Mouse (Mus musculus) midbrain, embryonic 12.5 days (tissue): ENCODE measurements around the gene Foxp4. TPM values are rescaled to one million over a fixed set of nuclear protein-coding genes. Genes with fewer than 3 reads are reported as not detected.
A peak's percentile ranks its signal among the peaks of the same experiment; 100 is the strongest.

ENCODE experiments used
- ATAC-seq: fragments of 200-750 bp; cut with Nextera tagmentation; 2 replicates; pipeline ENCODE4 v1.8.0; 2017; ENCODE audit warnings: low read depth, moderate TSS enrichment, moderate library complexity; ENCODE audit not compliant: low FRiP score
- H3K27ac ChIP-seq: fragments of 300-500 bp; sonication (generic); replicated peaks from 2 replicates; pipeline ENCODE4 v1.5.1; 2016; ENCODE audit warnings: mild to moderate bottlenecking
- H3K27me3 ChIP-seq: fragments of 300-500 bp; sonication (generic); 2 replicates; pipeline ENCODE4 v1.6.1; 2016; ENCODE audit warnings: mild to moderate bottlenecking
- H3K36me3 ChIP-seq: fragments of 300-500 bp; sonication (generic); 2 replicates; pipeline ENCODE4 v1.6.1; 2016
- H3K4me1 ChIP-seq: fragments of 300-500 bp; sonication (generic); 2 replicates; pipeline ENCODE4 v1.6.1; 2016
- H3K4me2 ChIP-seq: fragments of 300-500 bp; sonication (generic); replicated peaks from 2 replicates; pipeline ENCODE4 v1.6.1; 2016; ENCODE audit warnings: mild to moderate bottlenecking, moderate library complexity
- H3K4me3 ChIP-seq: fragments of 300-500 bp; sonication (generic); 2 replicates; pipeline ENCODE4 v1.5.1; 2016; ENCODE audit warnings: mild to moderate bottlenecking
- H3K9ac ChIP-seq: fragments of 300-500 bp; sonication (generic); replicated peaks from 2 replicates; pipeline ENCODE4 v1.6.1; 2016; ENCODE audit warnings: mild to moderate bottlenecking, moderate library complexity
- H3K9me3 ChIP-seq: fragments of 300-500 bp; sonication (generic); 2 replicates; pipeline ENCODE4 v1.6.1; 2016; ENCODE audit warnings: mild to moderate bottlenecking
- WGBS: fragments of 180-500 bp; shearing (Covaris S2); methylation state at CpG from one replicate; pipeline ENCODE4 v1.1.7; 2016; 5-methylcytosine and 5-hydroxymethylcytosine counted together
- polyA plus RNA-seq: library from polyadenylated mRNA; unstranded; fragments of >200 nt; fragmentation: Nextera tagmentation; extraction: Ambion mirVana; gene quantifications from 2 replicates; pipeline ENCODE4 v1.2.1, GENCODE M21; 2016

The Foxp4 gene
- 34.5 and 35.3 TPM in 2 replicates for polyA plus RNA-seq

- 0 out of 2 replicates have a peak, but pooled peaks cover 3% of the 10 kb centered on the region for H3K9me3 ChIP-seq
- peak within 1 kb of the TSS; percentile 99 for H3K9ac ChIP-seq
- peaks cover 52% of the 10 kb centered on the region for H3K4me1 ChIP-seq
- peak; percentile 80 for ATAC-seq
- peak within 1 kb of the TSS; percentile 95 for H3K4me3 ChIP-seq
- H3K27ac ChIP-seq: peak within 1 kb of the TSS; percentile 95
- peak within 1 kb of the TSS; percentile 91 for H3K4me2 ChIP-seq
- H3K27me3 ChIP-seq: 0 out of 2 replicates have a peak, but pooled peaks cover 1% of the 10 kb centered on the region
- H3K36me3 ChIP-seq: 0 out of 2 replicates have a peak, but pooled peaks cover 3% of the 10 kb centered on the region
- WGBS: under 1% methylated on average over 89 of the region's 91 CpGs
Observed at GRCm38 (mm10) chr17:47924383-47925339, at the start of gene Foxp4. Foxp4 (minus strand) TSS chr17:47924645.

- Histone ChIP-seq H3K9ac (peak overlapping the region; percentile 53; the same call in 1 of the 2 replicates), H3K27me3 (peaks cover 39% of the 10 kb centered on the region), H3K36me3 (0 out of 2 replicates have a peak, but pooled peaks cover 4% of the 10 kb centered on the region), H3K9me3 (0 out of 2 replicates have a peak, but pooled peaks cover 3% of the 10 kb centered on the region), H3K4me3 (peak overlapping the region; percentile 41), H3K4me2 (peak overlapping the region; percentile 67), H3K4me1 (peaks cover 44% of the 10 kb centered on the region), H3K27ac (peak overlapping the region; percentile 76)
- ATAC-seq: peak; percentile 53
- 2% methylated on average over 61 of the region's 61 CpGs for WGBS
Observed at GRCm38 (mm10) chr17:47973563-47974472, 49.4 kb upstream of the Foxp4 start.

- no peak overlapping the region for H3K9ac ChIP-seq
- no peaks in the 10 kb centered on the region for H3K4me1 ChIP-seq
- no peaks in the 10 kb centered on the region for H3K36me3 ChIP-seq
- no peak overlapping the region for H3K4me3 ChIP-seq
- no peaks in the 10 kb centered on the region for H3K9me3 ChIP-seq
- no peak overlapping the region for H3K4me2 ChIP-seq
- ATAC-seq: no peak
- peaks cover 4% of the 10 kb centered on the region; the same call in 1 of the 2 replicates for H3K27me3 ChIP-seq
- no peak overlapping the region for H3K27ac ChIP-seq
- 61% methylated on average over 9 of the region's 12 CpGs for WGBS
Observed at GRCm38 (mm10) chr17:47965885-47966505, 41.5 kb upstream of the Foxp4 start.

GRCm38 (mm10) chr17:47958046-47958790 is 33.8 kb upstream of the Foxp4 start:
- Histone ChIP-seq H3K9me3 (no peaks in the 10 kb centered on the region), H3K4me2 (no peak overlapping the region), H3K9ac (no peak overlapping the region), H3K4me1 (peaks cover 4% of the 10 kb centered on the region; the same call in 1 of the 2 replicates), H3K27me3 (peaks cover 17% of the 10 kb centered on the region), H3K36me3 (no peaks in the 10 kb centered on the region), H3K27ac (no peak overlapping the region), H3K4me3 (no peak overlapping the region)
- no peak for ATAC-seq
- WGBS: 61% methylated on average over 10 of the region's 10 CpGs

- 96% methylated on average over 8 of the region's 8 CpGs for WGBS
- H3K36me3 ChIP-seq: no peaks in the 10 kb centered on the region
- ATAC-seq: no peak
Observed at GRCm38 (mm10) chr17:47956486-47956885, 32.0 kb upstream of the Foxp4 start.

GRCm38 (mm10) chr17:47955054-47955741 is 30.8 kb upstream of the Foxp4 start:
- no peak overlapping the region for H3K4me2 ChIP-seq
- H3K9ac ChIP-seq: no peak overlapping the region; the same call in 1 of the 2 replicates
- peaks cover 17% of the 10 kb centered on the region for H3K27me3 ChIP-seq
- H3K4me3 ChIP-seq: no peak overlapping the region
- no peak overlapping the region for H3K27ac ChIP-seq
- H3K36me3 ChIP-seq: no peaks in the 10 kb centered on the region
- peaks cover 29% of the 10 kb centered on the region for H3K4me1 ChIP-seq
- 59% methylated on average over 12 of the region's 12 CpGs for WGBS
- no peaks in the 10 kb centered on the region for H3K9me3 ChIP-seq
- ATAC-seq: no peak

More at GRCm38 (mm10) chr17:47956486-47956885, 32.0 kb upstream of the Foxp4 start:
- no peak overlapping the region for H3K4me3 ChIP-seq
- H3K4me2 ChIP-seq: no peak overlapping the region
- H3K9me3 ChIP-seq: no peaks in the 10 kb centered on the region
- no peak overlapping the region for H3K9ac ChIP-seq
- no peak overlapping the region for H3K27ac ChIP-seq
- peaks cover 20% of the 10 kb centered on the region for H3K4me1 ChIP-seq
- H3K27me3 ChIP-seq: peaks cover 17% of the 10 kb centered on the region

GRCm38 (mm10) chr17:47953231-47953630 is 28.8 kb upstream of the Foxp4 start:
- Histone ChIP-seq H3K27me3 (peaks cover 20% of the 10 kb centered on the region; the same call in 1 of the 2 replicates), H3K9me3 (no peaks in the 10 kb centered on the region), H3K36me3 (no peaks in the 10 kb centered on the region), H3K4me3 (no peak overlapping the region), H3K27ac (no peak overlapping the region), H3K4me1 (peaks cover 29% of the 10 kb centered on the region), H3K4me2 (no peak overlapping the region), H3K9ac (no peak overlapping the region)
- 30% methylated on average over 5 of the region's 5 CpGs for WGBS
- ATAC-seq: no peak

GRCm38 (mm10) chr17:47952368-47953081 is 28.1 kb upstream of the Foxp4 start:
- 28% methylated on average over 12 of the region's 12 CpGs for WGBS
- H3K4me3 ChIP-seq: no peak overlapping the region
- H3K4me2 ChIP-seq: no peak overlapping the region
- peak overlapping the region; percentile 32 for H3K27ac ChIP-seq
- H3K9ac ChIP-seq: no peak overlapping the region
- peaks cover 29% of the 10 kb centered on the region for H3K4me1 ChIP-seq
- ATAC-seq: no peak
- peaks cover 27% of the 10 kb centered on the region; the same call in 1 of the 2 replicates for H3K27me3 ChIP-seq
- H3K9me3 ChIP-seq: no peaks in the 10 kb centered on the region
- H3K36me3 ChIP-seq: no peaks in the 10 kb centered on the region

- Histone ChIP-seq H3K36me3 (no peaks in the 10 kb centered on the region), H3K4me2 (peak overlapping the region; percentile 29), H3K27ac (peak overlapping the region; percentile 32; the same call in 1 of the 2 replicates), H3K4me3 (no peak overlapping the region), H3K27me3 (peaks cover 30% of the 10 kb centered on the region; the same call in 1 of the 2 replicates), H3K4me1 (peaks cover 39% of the 10 kb centered on the region), H3K9ac (no peak overlapping the region), H3K9me3 (no peaks in the 10 kb centered on the region)
- ATAC-seq: peak; percentile 42; the same call in 1 of the 2 replicates
- WGBS: 20% methylated on average over 13 of the region's 13 CpGs
Observed at GRCm38 (mm10) chr17:47951452-47951851, 27.0 kb upstream of the Foxp4 start.

- Histone ChIP-seq H3K9ac (no peak overlapping the region), H3K4me2 (no peak overlapping the region), H3K27ac (peak overlapping the region; percentile 58; the same call in 1 of the 2 replicates), H3K36me3 (no peaks in the 10 kb centered on the region), H3K9me3 (no peaks in the 10 kb centered on the region), H3K27me3 (peaks cover 30% of the 10 kb centered on the region; the same call in 1 of the 2 replicates), H3K4me1 (peaks cover 39% of the 10 kb centered on the region), H3K4me3 (no peak overlapping the region)
- no peak for ATAC-seq
- WGBS: 77% methylated on average over 5 of the region's 5 CpGs
Observed at GRCm38 (mm10) chr17:47950831-47951230, 26.4 kb upstream of the Foxp4 start.
